Mouse (Mus musculus): ENCODE results near the gene Pcsk7.

Gene Pcsk7

DNA sequence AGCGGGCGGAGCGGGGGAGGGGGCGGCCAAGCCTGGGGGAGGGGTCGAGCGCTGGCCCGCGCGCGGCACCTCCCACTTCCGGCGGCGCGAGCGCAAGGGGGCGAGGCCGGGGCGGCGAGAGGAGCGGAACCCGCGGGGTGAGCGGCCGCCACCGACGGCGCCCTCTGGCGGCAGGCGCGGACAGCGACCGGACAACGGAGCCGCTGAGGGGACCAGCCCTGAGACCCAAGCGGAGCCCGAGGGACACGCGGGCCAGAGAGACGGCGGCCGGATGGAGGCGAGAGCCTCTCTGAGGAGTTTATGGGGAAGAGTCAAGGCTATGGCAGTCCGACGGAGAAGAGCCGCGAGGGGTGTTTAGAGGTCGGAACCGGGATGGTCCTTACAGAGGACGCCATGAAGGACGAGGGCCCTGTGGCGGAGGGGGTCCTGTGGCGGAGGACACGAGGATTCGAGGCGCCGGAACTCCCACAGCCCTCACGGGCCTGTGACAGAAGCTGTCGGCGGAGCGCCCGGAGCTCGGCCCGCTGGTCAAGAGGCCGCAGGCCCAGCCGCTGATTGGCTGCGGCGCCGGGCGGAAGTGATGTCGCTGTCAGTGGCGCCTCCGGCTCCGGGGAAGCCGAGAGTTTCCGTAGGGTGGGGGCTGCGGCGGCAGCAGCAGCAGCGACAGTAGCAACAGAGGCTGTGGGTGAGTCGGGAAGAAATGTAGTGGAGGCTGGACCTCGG lies at the start of gene Pcsk7, which contains the start of gene Rnf214:
Gene Pcsk7, plus strand, starts transcription at position 143 of the 723 bp plus-strand sequence.
Gene Rnf214, minus strand, starts transcription at position 557 of the 723 bp plus-strand sequence.
- peak; percentile 91 for DNase-seq

DNA sequence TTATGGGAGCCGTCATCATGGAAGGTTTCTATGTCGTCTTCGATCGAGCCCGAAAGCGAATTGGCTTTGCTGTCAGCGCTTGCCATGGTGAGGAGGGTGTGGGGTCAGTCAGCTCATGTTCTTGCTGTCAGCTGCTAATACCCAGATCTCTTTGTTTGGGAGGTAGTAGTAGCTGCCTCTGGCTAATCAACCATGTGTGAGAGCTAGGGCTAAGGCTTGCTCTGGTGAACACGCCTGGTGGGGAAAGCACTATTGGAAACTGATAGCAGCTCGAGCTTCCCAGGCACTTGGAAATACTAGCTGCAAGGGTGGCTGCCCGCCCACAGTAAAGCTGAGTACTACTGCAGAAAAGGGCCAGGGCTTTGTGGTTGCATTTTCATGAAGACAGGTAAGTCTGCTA lies 46.9 kb upstream of the Pcsk7 start:
- no peak for DNase-seq

DNA sequence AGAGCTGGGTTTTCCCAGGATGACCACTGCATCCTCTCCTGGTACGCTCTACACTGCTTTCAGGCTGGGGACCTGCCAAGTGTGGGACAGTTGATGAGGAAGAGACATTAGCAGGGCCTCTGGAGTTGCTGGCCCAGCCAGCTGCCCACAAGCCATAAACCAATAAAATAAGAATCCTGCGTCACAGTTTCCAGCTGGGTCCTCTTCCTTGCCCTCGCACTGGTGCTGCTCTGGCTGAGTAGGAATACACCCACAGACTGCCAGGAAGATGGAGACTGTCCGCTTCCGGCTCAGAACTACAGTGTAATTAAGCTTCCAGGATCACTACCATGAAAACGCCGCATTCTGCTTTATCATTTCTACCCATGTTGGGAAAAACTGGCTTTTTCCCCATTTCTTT lies 44.5 kb upstream of the Pcsk7 start:
- no peak for DNase-seq

DNA sequence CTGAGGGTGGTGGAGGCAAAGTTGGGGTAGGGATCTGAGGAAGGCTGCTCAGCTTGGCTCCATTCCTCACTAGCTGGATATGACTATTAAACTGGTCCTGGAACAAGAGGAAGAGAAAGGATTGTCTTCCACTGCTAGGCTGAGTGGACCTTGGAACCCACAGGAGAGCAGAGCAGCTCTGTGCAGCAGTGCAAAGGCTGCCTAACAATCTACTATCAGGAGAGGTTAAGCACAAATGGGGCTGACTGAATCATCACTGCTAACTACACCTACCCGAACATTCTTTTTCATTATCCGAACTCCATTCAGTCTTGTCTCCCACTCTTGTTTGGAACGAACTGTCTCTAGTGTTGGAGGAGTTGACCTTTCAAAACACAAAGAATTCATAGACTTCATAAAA lies 37.1 kb upstream of the Pcsk7 start:
- DNase-seq: no peak

DNA sequence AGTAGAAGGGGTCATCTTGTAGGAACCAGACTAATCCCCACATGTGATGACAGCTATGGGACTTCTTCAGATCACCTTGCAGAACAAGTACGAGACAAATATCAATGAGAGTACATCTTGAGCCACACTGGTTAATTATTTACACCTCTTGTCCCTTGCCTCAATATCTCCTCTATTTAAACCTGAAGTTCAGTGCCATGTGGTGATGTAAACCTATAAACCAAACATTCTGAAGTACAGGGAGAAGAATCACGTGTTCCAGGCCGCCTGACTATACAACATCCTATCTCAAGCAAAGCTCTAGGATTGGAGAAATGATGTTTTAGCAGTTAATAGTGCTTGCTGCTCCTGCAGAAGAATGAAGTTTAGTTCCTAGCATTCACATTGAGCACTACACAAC lies 36.0 kb upstream of the Pcsk7 start:
- DNase-seq: no peak

DNA sequence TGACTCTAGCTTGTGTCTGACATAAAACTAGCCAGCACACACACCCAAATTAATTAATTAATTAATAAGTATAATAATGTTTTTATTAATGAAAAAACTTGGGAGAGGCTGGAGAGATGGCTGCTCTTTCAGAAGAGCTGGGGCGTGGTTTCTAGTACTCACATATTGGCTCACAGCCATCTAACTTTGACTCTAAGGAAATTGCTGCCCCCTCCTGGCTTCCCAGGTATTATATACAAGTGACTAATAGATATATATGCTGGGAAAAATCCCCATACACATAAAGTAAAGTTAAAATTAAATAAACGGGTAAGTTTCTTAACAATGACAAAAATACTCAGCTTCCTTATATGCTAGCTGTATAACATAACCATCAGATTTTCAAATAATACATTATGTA lies 28.4 kb upstream of the Pcsk7 start:
- DNase-seq: no peak

DNA sequence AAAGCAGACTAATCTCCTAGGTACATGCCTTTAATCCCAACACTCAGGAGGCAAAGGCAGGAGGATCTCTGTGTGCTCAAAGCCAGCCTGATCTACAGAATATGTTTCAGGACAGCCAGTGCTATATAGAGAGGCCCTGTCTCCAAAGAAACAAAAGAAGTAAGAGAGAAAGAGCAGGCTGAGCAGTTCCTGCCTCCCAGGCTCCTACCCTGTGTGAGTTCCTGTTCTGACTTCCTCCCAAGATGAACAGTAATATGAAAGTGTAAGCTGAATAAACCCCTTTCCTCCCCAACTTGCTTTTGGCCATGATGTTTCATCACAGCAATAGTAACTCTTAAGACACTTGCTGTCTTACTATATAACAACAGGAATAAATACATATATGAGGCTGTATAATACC lies 12.6 kb upstream of the Pcsk7 start:
- no peak for DNase-seq

DNA sequence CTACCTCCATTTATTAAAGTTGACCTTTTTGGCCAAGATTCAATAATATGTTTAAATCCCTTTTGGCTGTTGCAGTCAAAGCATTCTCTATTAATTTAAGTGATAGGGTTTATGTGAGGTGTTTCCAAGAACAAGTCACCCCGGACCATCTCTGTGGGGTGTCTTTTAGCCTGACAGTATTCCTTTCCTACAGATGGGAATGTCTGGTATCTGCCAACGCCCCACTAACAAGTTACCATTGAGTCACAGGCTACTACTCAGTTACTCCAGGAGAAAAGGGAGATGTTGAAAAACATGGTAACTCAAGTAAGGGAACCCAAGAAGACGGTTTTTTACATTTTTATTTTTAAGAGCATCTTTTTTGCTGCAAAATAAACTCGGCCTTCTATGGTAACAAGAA lies 1.1 kb upstream of the Pcsk7 start:
- DNase-seq: no peak

DNA sequence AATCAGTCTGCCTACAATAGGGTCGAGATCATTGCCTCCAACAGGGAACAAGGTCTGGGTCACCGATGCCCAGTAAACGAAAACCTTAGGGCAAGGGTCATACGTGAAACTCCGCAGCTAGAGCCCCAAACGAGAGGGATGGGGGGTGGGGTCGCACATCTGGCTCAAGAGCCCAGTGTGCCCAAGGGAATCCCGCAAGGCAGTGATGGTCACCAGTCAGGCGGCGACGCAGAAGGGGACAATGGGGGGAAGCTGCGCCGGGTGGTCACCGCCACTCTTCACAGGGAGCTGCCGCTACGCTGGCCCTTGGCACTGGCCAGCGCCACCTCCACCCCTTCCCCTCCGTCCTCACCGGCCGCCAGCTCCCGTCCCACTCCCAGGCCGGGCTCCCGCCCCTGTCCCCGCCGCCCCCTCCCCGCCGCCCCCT lies 473 bp upstream of the Pcsk7 start:
- DNase-seq: no peak

DNA sequence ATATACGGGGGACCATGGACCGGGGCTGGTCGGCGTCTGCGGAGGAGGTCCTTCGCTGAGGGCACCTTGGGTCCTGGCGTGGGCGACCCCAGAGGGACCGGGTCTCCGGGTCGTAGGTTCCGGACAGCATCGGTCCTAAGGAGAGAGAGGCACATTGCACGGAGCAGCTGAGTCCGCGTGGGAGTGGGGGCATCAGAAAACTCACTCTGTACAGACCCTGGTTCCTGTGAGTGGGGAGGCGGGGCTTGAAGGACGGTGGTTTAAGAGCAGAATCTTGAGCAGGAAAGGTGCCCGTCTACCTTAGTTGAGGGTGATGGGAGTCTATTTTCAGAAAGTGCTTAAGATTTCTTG lies 756 bp downstream of the Pcsk7 start:
- no peak for DNase-seq

DNA sequence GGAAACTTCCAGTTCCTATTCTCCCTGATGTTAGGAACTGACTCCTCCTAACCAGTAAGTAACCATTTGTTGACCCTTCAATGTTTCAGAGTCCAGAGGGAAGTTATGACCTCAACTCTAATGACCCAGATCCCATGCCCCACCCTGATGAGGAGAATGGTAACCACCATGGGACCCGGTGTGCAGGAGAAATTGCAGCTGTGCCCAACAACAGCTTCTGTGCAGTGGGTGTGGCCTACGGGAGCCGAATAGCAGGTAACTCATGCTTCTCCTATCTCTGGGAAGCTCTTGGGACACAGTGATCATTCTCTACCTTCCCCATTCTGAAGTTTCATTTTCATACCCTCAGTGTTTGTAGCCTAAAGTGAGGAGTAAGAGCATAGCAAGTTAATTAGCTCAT lies 4.7 kb downstream of the Pcsk7 start:
- no peak for DNase-seq

DNA sequence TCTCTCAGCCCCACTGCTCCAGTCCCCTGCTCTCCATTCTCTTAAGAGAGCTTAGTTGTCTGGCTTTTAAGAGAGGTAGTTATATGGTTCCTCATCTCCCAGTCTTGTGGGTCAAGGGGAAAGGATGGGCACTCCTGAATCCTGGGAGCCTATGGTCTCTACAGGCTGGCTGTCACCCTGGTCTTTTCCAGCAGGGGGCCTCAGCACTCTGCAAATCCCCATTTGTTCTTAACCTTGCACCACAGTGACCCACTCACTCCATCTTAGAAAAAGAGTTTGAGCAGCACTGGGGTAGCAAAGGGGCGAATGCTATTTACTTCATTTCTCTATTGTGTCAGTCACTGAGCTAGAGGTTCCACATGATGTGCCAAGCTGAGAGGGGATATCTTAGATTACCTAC lies 5.4 kb downstream of the Pcsk7 start:
- no peak for DNase-seq

DNA sequence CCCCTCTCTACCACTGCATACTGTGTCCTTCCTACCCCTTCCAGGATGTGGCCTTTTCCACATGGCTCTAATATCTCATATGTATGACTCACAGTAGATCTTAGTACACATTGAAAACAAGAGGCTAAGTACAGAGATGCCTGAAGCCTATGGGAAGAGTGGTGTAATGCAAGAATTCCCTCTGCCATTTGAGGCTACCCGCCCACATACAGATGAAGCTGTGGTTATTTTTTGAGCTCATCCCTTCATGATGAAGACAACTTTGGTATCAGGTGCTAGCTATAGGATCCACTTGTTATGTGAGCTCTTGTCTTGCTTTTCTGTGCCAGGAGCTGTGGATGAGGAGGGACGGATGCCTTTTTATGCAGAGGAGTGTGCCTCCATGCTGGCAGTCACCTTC lies 9.4 kb downstream of the Pcsk7 start:
- DNase-seq: no peak

DNA sequence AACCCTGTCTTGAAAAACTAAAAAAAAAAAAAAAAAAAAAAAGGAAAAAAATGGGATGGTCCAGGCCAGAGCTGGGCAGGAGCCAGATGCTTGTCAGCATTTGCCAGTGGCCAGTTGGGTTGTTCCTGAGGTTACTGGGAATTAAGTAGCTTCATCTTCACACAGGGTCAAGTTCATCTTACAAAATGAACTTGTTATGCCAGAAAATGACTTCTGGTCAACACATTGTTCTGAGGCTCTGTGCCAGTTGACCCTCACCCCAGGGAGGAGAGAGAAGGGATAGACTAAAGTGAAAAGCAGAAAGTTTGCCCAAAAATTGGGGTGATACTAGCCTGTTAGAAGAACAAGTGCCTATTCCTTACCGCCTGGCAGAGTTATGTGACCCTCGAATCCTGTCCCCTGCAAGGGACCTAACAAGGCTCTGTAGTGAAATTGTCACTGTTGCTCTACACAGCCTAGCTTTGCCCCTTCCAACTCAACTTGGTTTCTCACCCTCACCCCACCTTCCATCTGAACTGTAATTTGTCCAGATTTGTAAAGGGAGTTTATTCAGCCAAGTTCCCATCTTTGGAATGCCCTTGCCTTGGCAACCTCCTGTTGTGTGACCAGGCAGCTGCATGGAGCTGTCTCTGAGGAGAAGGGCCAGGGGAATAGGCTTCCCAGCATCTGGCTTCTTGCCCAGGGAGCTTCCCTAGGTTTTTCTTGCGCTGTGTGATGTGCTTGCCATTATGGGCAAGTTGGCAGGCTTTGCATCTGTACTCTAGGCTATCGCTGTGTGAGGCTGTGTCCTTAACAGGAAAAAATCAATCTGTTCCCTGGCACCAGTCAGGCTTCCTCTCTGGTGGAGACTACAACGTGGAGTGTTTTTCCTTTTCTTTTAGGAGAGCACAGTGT lies 11.0 kb downstream of the Pcsk7 start:
- peak; percentile 62 for DNase-seq

DNA sequence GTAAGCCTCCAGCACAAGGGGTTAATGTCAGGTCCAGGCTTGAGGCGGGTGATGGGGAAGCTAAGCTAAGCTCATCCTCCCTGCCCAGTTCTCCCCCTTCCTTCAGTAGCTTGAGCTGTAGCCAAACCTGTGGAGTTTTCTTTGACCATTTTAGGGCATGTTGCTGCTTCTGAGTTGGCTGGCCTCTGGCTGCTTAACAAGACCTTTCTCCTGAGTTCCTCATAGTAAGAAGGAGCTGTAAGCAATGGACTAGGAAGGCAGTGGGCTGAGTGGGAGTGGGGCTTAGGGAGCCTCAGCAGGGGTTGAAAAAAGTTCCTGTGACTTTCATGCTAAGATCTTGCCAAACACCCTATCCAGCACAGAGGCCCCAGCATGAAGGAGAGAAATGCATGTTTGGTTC lies 13.6 kb downstream of the Pcsk7 start:
- no peak for DNase-seq

DNA sequence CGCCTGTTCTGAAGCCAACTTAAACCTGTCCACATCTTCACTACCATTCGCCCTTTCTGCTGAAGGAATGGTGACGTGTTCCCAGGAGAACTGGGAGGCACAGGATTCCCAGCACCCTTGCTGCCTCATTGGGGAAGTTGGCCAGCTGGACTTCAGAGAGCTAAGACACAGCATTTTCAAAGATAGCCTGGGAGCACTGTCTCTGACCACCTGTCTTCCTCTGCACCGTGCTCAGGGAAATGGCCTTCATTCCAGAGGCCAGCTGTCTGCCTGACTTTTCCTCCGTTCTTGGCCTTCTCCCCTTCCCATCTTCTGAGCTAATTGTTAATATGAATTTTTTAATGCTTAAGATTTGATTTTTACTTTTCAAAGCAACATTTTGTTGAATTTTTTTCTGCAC lies 23.0 kb downstream of the Pcsk7 start:
- DNase-seq: no peak

DNA sequence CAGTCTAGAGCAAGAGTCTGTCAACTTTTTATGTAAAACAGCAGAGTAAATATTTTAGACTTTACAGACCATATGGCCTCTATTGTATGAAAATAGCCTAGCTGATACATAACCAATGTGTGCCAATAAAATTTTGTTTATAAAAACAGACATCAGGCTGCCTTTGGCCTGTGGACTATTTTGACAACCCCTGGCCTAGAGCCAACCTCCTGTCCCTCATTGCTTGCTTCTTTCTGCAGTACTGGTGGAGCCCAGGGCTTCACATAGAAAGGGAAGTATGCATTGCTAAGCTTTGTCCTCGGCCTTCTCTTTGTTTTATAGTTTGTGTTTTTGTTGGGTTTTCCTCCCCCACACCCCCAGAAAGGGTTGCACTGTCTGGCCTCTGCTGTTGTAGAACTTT lies 25.7 kb downstream of the Pcsk7 start:
- no peak for DNase-seq

DNA sequence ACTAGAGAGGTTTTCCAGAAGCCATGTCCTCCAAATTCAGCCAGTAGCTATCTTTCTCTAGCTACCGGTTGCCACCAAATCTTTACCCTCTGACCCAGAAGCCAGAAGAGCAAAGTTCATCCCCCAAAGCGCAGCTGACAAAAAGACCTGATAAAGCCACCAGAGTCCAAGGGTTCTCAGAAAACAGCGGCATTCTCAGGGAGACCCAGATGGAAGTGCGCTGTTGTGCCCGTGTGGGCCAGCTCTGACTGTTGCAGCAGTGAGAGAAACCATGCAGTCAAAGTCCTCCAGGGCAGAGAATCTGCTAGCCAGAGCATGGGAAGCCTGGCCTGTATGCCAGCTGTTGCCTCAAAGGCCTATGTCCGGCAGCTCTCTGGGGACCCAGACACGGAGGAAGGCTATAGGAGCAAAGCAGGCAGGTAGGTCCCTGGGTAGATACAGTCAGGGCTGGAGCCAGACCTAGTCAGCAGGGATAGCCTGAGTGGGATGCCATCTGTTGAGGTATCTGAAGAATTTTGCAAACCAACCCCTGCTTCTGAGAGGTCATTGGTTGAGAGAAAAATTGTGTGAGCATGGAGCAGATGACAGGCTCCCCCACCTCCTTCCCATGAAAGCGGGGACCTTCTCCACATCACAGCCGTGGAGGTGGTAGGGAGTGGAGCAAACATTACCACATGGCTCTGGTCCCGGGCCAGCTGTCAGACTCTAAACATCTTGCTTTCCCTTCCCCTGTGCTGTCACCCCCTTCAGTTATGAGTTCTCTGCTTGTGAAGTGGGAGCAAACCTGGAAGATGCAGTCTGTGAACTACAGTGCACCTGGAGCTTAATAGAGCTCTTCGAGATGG lies 26.5 kb downstream of the Pcsk7 start:
- DNase-seq: peak; percentile 60

DNA sequence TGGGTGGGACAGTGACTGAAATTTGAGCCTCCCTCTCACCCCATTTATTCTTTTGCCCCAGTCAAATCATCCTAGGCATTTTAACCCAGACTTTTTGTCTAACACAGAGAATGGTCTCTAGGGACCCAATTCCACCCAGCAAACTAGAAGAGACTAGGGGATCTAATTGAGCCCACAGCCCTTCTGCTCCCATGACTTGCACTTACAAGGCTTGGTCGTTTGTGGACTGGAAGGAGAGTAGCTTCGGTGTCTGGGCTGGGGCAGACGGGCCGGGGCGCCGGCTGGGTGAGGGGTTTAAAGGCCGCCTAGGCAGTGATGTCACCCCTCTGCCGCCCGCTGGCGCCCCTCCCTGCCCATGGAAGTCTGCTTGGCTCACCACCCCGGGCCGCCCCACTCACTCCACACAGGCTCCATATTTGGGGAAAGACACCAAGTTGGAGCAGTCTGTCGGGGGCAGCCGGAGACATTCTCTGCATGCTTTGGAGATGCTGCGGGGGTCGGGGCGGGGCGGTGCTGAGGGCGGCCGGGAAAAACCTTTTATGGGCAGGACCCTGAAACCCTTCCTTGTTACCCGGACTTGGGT lies 29.4 kb downstream of the Pcsk7 start, which contains the start of gene Tagln:
Gene Tagln, minus strand, starts transcription at position 431 of the 583 bp plus-strand sequence.
- DNase-seq: no peak

DNA sequence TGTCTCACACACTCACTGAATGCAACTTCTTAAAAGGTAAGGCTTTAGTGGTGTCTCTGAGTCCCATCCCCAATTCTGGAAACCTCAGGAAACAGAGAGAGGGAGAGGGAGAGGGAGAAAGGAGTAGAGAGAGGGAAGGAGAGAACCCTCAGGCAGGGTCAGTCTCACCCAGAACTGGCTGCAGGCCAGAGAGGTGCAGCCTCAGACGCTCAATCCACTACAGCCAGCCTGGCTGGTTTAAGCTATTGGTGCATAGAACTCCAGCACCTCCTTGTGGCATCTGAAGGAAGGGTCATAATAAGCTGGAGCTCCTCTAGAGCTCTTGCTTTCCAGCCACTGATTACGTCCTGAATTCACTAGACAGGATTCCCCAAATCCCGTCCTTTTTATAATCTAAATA lies 30.6 kb downstream of the Pcsk7 start:
- DNase-seq: peak; percentile 40

DNA sequence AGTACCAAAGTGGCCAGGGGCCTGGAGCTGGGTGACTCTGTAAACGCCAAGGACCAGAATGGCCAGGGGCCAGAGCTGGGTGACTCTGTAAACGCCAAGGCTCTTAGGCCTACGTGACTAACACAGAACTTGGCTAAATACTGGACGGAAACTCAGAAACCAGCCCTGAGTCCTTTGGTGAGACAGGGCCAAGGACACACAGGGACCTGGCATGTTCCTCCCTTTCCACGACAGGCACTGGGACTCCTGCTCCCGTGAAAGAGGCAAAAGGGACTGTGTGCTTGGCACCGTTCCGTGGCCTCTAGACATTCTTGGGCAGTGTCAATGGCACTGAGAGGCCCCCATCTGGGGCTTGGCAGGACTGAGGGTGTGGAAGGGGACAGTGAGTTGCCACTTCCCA lies 31.8 kb downstream of the Pcsk7 start:
- DNase-seq: no peak

DNA sequence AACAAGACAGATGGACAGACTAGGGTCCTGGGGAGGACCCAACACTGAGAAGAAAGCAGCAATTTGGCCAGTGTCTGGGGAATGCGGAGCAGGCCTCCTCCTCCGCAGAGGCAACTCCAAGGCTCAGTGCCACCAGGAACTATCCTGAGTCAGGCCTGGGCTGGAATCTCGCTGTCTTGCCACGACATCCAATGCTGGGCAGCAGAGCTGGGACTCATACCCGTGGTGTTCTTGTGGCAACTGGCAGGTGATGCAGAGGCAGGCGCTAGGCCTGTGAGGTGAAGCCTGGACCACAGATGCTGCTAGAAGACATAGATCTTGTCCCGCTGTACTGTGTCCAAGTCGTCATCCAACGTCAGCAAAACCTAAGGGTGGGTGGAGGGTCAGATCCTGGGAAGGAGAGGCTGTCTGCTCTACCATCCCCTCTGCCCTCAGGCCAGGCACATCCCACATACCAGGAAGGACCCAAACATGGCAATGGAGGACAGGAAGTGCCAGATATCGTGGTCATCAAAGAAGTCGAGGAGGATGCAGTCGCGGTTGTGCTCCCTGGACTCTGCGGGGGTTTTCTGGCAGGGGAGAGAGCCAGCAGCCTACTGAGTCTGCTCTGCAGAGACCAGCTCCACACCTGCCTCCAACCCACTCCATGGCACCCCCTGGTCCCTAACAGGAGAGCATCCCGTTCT lies 32.8 kb downstream of the Pcsk7 start:
- no peak for DNase-seq

Measured in layer of hippocampus, adult 9-11 months (tissue).